36 mouse cellular contexts compared by ENCODE assay signal in the genomic region with DNA sequence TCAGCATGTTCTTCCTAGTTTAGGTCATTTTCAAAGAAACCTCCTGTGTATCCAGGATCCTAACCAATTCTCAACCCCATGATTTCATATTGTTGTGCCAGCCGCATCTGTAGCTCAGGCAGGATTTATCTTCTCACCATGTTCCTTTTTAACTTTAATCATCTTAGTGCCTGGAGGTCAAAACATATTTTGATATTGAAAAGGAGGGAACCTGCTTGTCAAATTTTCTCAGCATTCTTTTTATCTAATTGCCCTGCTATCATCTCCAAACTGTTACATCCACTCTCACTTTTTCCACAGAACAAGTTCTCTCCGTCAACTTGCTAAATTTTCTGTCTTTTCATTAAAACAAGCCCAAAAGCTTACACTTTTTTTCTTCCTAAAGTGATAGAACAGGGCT. TPM values are rescaled to one million over a fixed set of nuclear protein-coding genes. Genes with fewer than 3 reads are reported as not detected.
"Had no signal": no experiment of that assay in that cellular context is flagged by ENCODE, and none has a peak within 500 bp of the region (broad histone marks: within the 10 kb centered on the region; RNA-seq: fewer than 3 reads in every experiment).

No protein-coding gene starts in this region.

- H3K4me3 ChIP-seq: embryonic facial prominence, embryonic 10.5 days; embryonic facial prominence, embryonic 12.5 days; embryonic facial prominence, embryonic 13.5 days; embryonic facial prominence, embryonic 15.5 days; erythroblast, embryonic 14.5 days; forebrain, embryonic 10.5 days; forebrain, embryonic 12.5 days; forebrain, embryonic 13.5 days; forebrain, embryonic 15.5 days; gastrocnemius, adult 2 months; heart, adult 2 months had no signal

- H3K27ac ChIP-seq: embryonic facial prominence, embryonic 10.5 days; embryonic facial prominence, embryonic 12.5 days; embryonic facial prominence, embryonic 13.5 days; embryonic facial prominence, embryonic 15.5 days; forebrain, embryonic 10.5 days; forebrain, embryonic 12.5 days; forebrain, embryonic 13.5 days; forebrain, embryonic 15.5 days; gastrocnemius, adult 2 months; heart, adult 2 months had no signal

- H3K4me1 ChIP-seq: embryonic facial prominence, embryonic 10.5 days; embryonic facial prominence, embryonic 12.5 days; embryonic facial prominence, embryonic 13.5 days; embryonic facial prominence, embryonic 15.5 days; forebrain, embryonic 12.5 days; forebrain, embryonic 13.5 days; forebrain, embryonic 15.5 days had no signal

- H3K36me3 ChIP-seq: embryonic facial prominence, embryonic 10.5 days; embryonic facial prominence, embryonic 12.5 days; embryonic facial prominence, embryonic 13.5 days; embryonic facial prominence, embryonic 15.5 days; forebrain, embryonic 10.5 days; forebrain, embryonic 12.5 days; forebrain, embryonic 15.5 days had no signal

- DNase-seq: cerebellum, adult 9-10 months; cerebellum, adult 9-11 months; cerebellum, postnatal 10 days; cerebellum, postnatal 14 days; cerebellum, postnatal 25 days; cerebellum, postnatal 36 days; embryo, embryonic 11 days; forebrain, postnatal 0 days; gastrocnemius, adult 2 months; gastrocnemius, postnatal 10 days; gastrocnemius, postnatal 14 days; gastrocnemius, postnatal 25 days; gastrocnemius, postnatal 36 days; heart, adult 11 months; heart, adult 18-20 months; heart, adult 2 months had no signal

- H3K9me3 ChIP-seq: embryonic facial prominence, embryonic 10.5 days; embryonic facial prominence, embryonic 12.5 days; embryonic facial prominence, embryonic 13.5 days; embryonic facial prominence, embryonic 15.5 days; forebrain, embryonic 10.5 days; forebrain, embryonic 12.5 days; forebrain, embryonic 13.5 days; forebrain, embryonic 15.5 days had no signal

- H3K27me3 ChIP-seq: embryonic facial prominence, embryonic 12.5 days; embryonic facial prominence, embryonic 13.5 days; embryonic facial prominence, embryonic 15.5 days; forebrain, embryonic 12.5 days; forebrain, embryonic 13.5 days; forebrain, embryonic 15.5 days had no signal

- H3K9ac ChIP-seq: embryonic facial prominence, embryonic 12.5 days; embryonic facial prominence, embryonic 13.5 days; embryonic facial prominence, embryonic 15.5 days; forebrain, embryonic 12.5 days; forebrain, embryonic 13.5 days; forebrain, embryonic 15.5 days; forebrain, postnatal 0 days had no signal

RNA-seq across cellular contexts. Expression of a gene that starts 9.4 kb away (rescaled TPM):
- total RNA-seq: common myeloid progenitor, adult 5-6 weeks; forebrain, postnatal 0 days; gastrocnemius, adult 18-20 months; gastrocnemius, adult 2 months; gastrocnemius, adult 8-10 months; gastrocnemius, postnatal 10 days; gastrocnemius, postnatal 14 days; gastrocnemius, postnatal 25 days; gastrocnemius, postnatal 36 days; gastrocnemius, postnatal 4 days; granulocyte monocyte progenitor cell, adult 5-6 weeks; heart, adult 18-20 months; heart, adult 2 months; heart, adult 8-10 months had no signal
- polyA plus RNA-seq: cortical plate, adult 2 months; embryonic facial prominence, embryonic 10.5 days; embryonic facial prominence, embryonic 11.5 days; embryonic facial prominence, embryonic 12.5 days; embryonic facial prominence, embryonic 13.5 days; embryonic facial prominence, embryonic 14.5 days; embryonic facial prominence, embryonic 15.5 days; erythroblast, embryonic 14.5 days; forebrain, embryonic 10.5 days; forebrain, embryonic 12.5 days; forebrain, embryonic 13.5 days; forebrain, embryonic 15.5 days; forebrain, embryonic 16.5 days; forebrain, postnatal 0 days; gonadal fat pad, adult 2 months; heart, adult 2 months had no signal
